Comparison of ENCODE assay signal across 8 mouse cellular contexts in the genomic region with DNA sequence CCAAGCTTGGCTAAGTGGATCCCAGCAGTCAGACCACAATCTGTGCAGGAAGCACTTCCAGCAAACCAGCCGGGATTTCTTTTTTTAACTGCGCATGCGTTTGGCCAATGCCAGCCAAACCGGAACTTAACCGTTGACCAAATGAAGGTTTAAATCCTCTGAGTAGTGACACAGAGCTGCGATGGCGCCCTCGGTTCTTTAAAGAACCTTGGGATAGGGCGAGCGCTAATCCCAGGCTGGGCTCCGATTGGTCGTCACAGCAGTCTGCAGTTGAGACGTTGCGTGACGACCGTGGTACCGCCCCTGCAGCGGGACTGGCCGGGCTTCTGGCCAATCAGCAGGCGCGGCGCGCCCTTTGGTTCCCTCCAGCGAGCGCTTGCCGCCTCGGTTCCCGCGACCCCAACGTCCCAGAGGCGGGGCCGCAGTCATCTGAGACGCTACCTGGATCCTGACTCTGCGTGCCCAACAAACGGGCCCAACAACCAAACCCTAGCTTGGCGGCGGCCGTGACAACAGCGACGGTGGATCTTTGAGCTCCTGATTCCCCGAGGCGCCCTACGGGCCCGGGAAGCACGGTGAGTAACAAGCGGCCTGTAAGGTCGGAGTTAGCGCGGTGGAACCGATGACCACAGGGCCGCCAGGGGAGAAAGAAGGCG. TPM values are rescaled to one million over a fixed set of nuclear protein-coding genes. Genes with fewer than 3 reads are reported as not detected.
DNase-seq lines count a peak whose midpoint lies in the region; ATAC-seq lines count a peak whose summit lies in the region.

A gene (plus strand): TSS at position 387 of the 656 bp plus-strand sequence.

- peak; percentile 99 for DNase-seq in NIH3T3 (ENCODE audit: low read depth)
- DNase-seq in cerebellum, postnatal 10 days, result peak; percentile 98 to 99
- peak; percentile 94 to 96 for DNase-seq in frontal cortex, postnatal 10 days (ENCODE audit: low spot score in 2 of 2)
- peak; percentile 93 to 97 for DNase-seq in layer of hippocampus, postnatal 14 days (ENCODE audit: low spot score in 2 of 2)
- peak; percentile 95 for DNase-seq in lung, postnatal 14 days
- peak; percentile 88 for DNase-seq in retina, adult 2 months (ENCODE audit: low read depth, low spot score)
- DNase-seq in thymus, postnatal 36 days, result peak; percentile 94 to 97

- under 1% methylated on average over 52 of the region's 52 CpGs for WGBS in hindbrain, embryonic 12.5 days

- peak within 1 kb of the TSS; percentile 66 for H3K4me2 ChIP-seq in hindbrain, embryonic 12.5 days (replicated peaks)

- 0 out of 2 replicates have a peak, but pooled peaks cover 5% of the 10 kb centered on the region for H3K36me3 ChIP-seq in hindbrain, embryonic 12.5 days

- peak within 1 kb of the TSS; percentile 75 for H3K9ac ChIP-seq in hindbrain, embryonic 12.5 days

- H3K27me3 ChIP-seq in hindbrain, embryonic 12.5 days, result no peaks in the 10 kb centered on the region

- no peaks in the 10 kb centered on the region for H3K9me3 ChIP-seq in hindbrain, embryonic 12.5 days (replicated peaks)

- H3K4me3 ChIP-seq in hindbrain, embryonic 12.5 days, result peak within 1 kb of the TSS; percentile 52

- ATAC-seq in hindbrain, embryonic 12.5 days (ENCODE audit: low FRiP score), result peak; percentile 100

- H3K27ac ChIP-seq in hindbrain, embryonic 12.5 days, result peak within 1 kb of the TSS; percentile 95

- H3K4me1 ChIP-seq in hindbrain, embryonic 12.5 days, result peaks cover 17% of the 10 kb centered on the region

RNA-seq across cellular contexts. Expression of the gene that starts here (rescaled TPM):
- 12.3 and 12.8 TPM in 2 replicates for polyA plus RNA-seq in hindbrain, embryonic 12.5 days (2016; fragmentation: Nextera tagmentation; extraction: Ambion mirVana)
- total RNA-seq in layer of hippocampus, postnatal 14 days (2021), result under 1 TPM; 0.78 to 0.98 TPM

Comparison
In these comparisons a context has a peak if more than half of its experiments do, and no peak if none do; other contexts are left out.
1. Peak in every context shown above with its lines: DNase-seq, ATAC-seq, H3K4me3 ChIP-seq and H3K27ac ChIP-seq.
2. Peak in DNase-seq in layer of hippocampus, postnatal 14 days; RNA of the gene not detected or under 1 TPM.